Comparison of ENCODE assay signal across 16 mouse cellular contexts in genomic region chr6:72487282-72487681, GRCm38 (mm10). TPM values are rescaled to one million over a fixed set of nuclear protein-coding genes. Genes with fewer than 3 reads are reported as not detected.
"Had no signal": no experiment of that assay in that cellular context is flagged by ENCODE, and none has a peak within 500 bp of the region (broad histone marks: within the 10 kb centered on the region; RNA-seq: fewer than 3 reads in every experiment).

No protein-coding gene starts in this region.

- H3K9ac ChIP-seq: kidney, embryonic 15.5 days; limb, embryonic 13.5 days; liver, embryonic 15.5 days; neural tube, embryonic 13.5 days; stomach, embryonic 15.5 days had no signal

- H3K4me3 ChIP-seq: kidney, embryonic 15.5 days; layer of hippocampus, adult 2 months; limb, embryonic 13.5 days; liver, embryonic 15.5 days; neural tube, embryonic 13.5 days; stomach, embryonic 15.5 days had no signal

- H3K27me3 ChIP-seq: kidney, embryonic 15.5 days; limb, embryonic 13.5 days; liver, embryonic 15.5 days; neural tube, embryonic 13.5 days; stomach, embryonic 15.5 days had no signal

- H3K36me3 ChIP-seq: kidney, embryonic 15.5 days; limb, embryonic 13.5 days; liver, embryonic 15.5 days; neural tube, embryonic 13.5 days; stomach, embryonic 15.5 days had no signal

- H3K27ac ChIP-seq: kidney, embryonic 15.5 days; layer of hippocampus, adult 2 months; limb, embryonic 13.5 days; liver, embryonic 15.5 days; neural tube, embryonic 13.5 days; stomach, embryonic 15.5 days had no signal

- DNase-seq: kidney, adult 18-20 months; left cerebral cortex, postnatal 4 days; lung, adult 2 months; lung, postnatal 36 days; midbrain, embryonic 14.5 days; retina, postnatal 1 day; right cerebral cortex, postnatal 4 days; thymus, postnatal 4 days had no signal

- H3K4me1 ChIP-seq: neural tube, embryonic 13.5 days; stomach, embryonic 15.5 days had no signal

- H3K9me3 ChIP-seq: kidney, embryonic 15.5 days; limb, embryonic 13.5 days; liver, embryonic 15.5 days; neural tube, embryonic 13.5 days; stomach, embryonic 15.5 days had no signal

- ATAC-seq: lung, postnatal 0 days had no signal

- H3K4me2 ChIP-seq: kidney, embryonic 15.5 days; limb, embryonic 13.5 days; liver, embryonic 15.5 days; neural tube, embryonic 13.5 days; stomach, embryonic 15.5 days had no signal

RNA-seq across cellular contexts. Expression of gene Sh2d6, which starts 34.2 kb away (rescaled TPM):
- polyA plus RNA-seq: liver, adult 2 months; liver, embryonic 15.5 days; lung, postnatal 0 days had no signal
